Mouse (Mus musculus): Measurements from ENCODE around the gene Olfr967. TPM values are rescaled to one million over a fixed set of nuclear protein-coding genes. Genes with fewer than 3 reads are reported as not detected.
"Not testable (repeated sequence)": the region's sequence is repeated elsewhere in the genome, so short reads cannot be mapped to it uniquely, and the experiment has no call there.

The Olfr967 gene
- not detected in 2 replicates for polyA plus RNA-seq (2016; fragmentation: Nextera tagmentation; extraction: Ambion mirVana)

DNA sequence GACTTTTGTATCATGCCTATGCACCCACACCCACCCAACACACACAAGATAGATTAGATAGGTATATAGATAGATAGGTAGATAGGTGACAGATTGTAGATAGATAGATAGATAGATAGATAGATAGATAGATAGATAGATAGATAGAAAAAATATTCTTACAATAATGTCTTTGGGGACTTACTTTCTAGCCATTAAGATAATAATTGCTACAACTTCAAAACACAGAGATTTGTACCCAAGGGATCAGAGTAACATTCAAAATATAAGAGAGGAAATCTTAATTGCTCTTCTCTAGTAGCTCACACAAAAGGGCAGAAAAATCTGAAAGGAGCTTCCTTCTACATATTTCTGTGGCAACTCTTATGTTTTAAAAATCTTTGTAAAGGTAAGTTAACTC, at the start of gene Olfr967:
TSS of gene Olfr967 (plus strand) at position 301 of the 400 bp plus-strand sequence.
- DNase-seq (ENCODE audit: low spot score), result no peak
- H3K4me1 ChIP-seq, result no peaks in the 10 kb centered on the region
- no peaks in the 10 kb centered on the region for H3K36me3 ChIP-seq (replicated peaks)

GRCm38 (mm10) chr9:39701123-39701522, 44.9 kb upstream of the Olfr967 start:
- H3K4me3 ChIP-seq; H3K27ac ChIP-seq (replicated peaks); DNase-seq (ENCODE audit: low spot score); H3K4me1 ChIP-seq; H3K36me3 ChIP-seq (replicated peaks); H3K9me3 ChIP-seq; H3K27me3 ChIP-seq (replicated peaks; ENCODE audit: low read depth, poor library complexity, severe bottlenecking): not testable (repeated sequence)
- 78% methylated on average over 8 of the region's 8 CpGs for WGBS

More for the DNA sequence above, at the start of gene Olfr967:
- H3K27ac ChIP-seq (replicated peaks), result no peak within 1 kb of the TSS
- H3K4me3 ChIP-seq, result no peak within 1 kb of the TSS
- no peaks in the 10 kb centered on the region for H3K9me3 ChIP-seq
- no peaks in the 10 kb centered on the region for H3K27me3 ChIP-seq (replicated peaks; ENCODE audit: low read depth, poor library complexity, severe bottlenecking)

- Histone ChIP-seq H3K27me3 (replicated peaks; ENCODE audit: low read depth, poor library complexity, severe bottlenecking) (no peaks in the 10 kb centered on the region), H3K4me1 (no peaks in the 10 kb centered on the region), H3K4me3 (no peak within 1 kb of the TSS), H3K9me3 (no peaks in the 10 kb centered on the region), H3K27ac (replicated peaks) (no peak within 1 kb of the TSS), H3K36me3 (replicated peaks) (no peaks in the 10 kb centered on the region)
- no peak for DNase-seq (ENCODE audit: low spot score)
Observed at GRCm38 (mm10) chr9:39707017-39707416, 39.0 kb upstream of the Olfr967 start, which contains the start of gene Olfr149. Gene Olfr149, minus strand, starts transcription at chr9:39707117.

DNA sequence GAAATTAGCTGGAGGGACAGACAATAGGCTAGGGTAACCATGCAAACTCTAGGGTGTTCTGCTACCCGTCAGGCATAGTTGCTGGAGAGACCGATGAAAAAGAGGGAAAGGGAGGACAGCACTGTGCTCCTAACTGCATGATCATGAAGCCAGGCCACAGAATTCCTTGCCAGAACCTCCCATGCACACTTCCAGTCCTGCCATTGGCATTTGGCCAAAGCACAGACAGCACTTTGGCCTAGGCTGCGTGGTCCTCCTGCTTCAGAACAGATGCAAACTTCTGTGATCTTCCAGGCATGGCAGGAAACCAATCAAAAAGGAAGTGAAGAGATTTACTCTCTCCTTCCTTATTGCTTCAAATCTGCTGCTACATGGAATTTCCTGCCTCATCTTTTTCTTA, 37.1 kb upstream of the Olfr967 start:
- no peak for DNase-seq (ENCODE audit: low spot score)
- Histone ChIP-seq H3K27ac (replicated peaks) (no peak overlapping the region), H3K4me3 (no peak overlapping the region), H3K27me3 (replicated peaks; ENCODE audit: low read depth, poor library complexity, severe bottlenecking) (no peaks in the 10 kb centered on the region), H3K36me3 (replicated peaks) (no peaks in the 10 kb centered on the region), H3K9me3 (no peaks in the 10 kb centered on the region), H3K4me1 (no peaks in the 10 kb centered on the region)
- 83% methylated on average over 3 of the region's 3 CpGs for WGBS

DNA sequence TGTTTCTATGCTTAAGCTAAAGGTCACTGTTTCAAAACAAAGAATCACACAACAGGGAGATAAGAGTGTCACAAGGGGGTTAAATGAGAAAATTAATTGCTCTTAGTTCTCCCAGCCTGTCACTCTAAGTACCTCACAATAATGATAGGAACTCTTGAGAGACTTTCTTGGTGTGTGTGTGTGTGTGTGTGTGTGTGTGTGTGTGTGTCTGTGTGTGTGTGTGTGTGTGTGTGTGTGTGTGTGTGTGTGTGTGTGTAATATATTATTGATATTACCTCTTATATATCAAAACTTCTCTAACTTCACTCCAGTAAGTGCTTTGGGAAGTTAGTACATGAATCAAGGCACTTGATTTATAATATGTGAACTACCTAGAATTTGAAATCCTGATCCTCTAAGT, 35.0 kb upstream of the Olfr967 start, which contains the start of gene Olfr965:
TSS of gene Olfr965 (plus strand) at position 301 of the 400 bp plus-strand sequence.
- no peak for DNase-seq (ENCODE audit: low spot score)
- Histone ChIP-seq H3K4me1 (no peaks in the 10 kb centered on the region), H3K27me3 (replicated peaks; ENCODE audit: low read depth, poor library complexity, severe bottlenecking) (no peaks in the 10 kb centered on the region), H3K27ac (replicated peaks) (no peak within 1 kb of the TSS), H3K36me3 (replicated peaks) (no peaks in the 10 kb centered on the region), H3K9me3 (no peaks in the 10 kb centered on the region), H3K4me3 (no peak within 1 kb of the TSS)

- no peak for DNase-seq (ENCODE audit: low spot score)
- no peak within 1 kb of the TSS for H3K27ac ChIP-seq (replicated peaks)
- no peaks in the 10 kb centered on the region for H3K36me3 ChIP-seq (replicated peaks)
- no peaks in the 10 kb centered on the region for H3K27me3 ChIP-seq (replicated peaks; ENCODE audit: low read depth, poor library complexity, severe bottlenecking)
- H3K9me3 ChIP-seq, result no peaks in the 10 kb centered on the region
- H3K4me1 ChIP-seq, result no peaks in the 10 kb centered on the region
- no peak within 1 kb of the TSS for H3K4me3 ChIP-seq
Observed at GRCm38 (mm10) chr9:39730678-39731077, 15.4 kb upstream of the Olfr967 start, which contains the start of gene Olfr150. Gene Olfr150, plus strand, starts transcription at chr9:39730978.

- no peaks in the 10 kb centered on the region for H3K36me3 ChIP-seq (replicated peaks)
- H3K4me3 ChIP-seq, result no peak overlapping the region
- no peak for DNase-seq (ENCODE audit: low spot score)
- H3K27me3 ChIP-seq (replicated peaks; ENCODE audit: low read depth, poor library complexity, severe bottlenecking), result no peaks in the 10 kb centered on the region
- 86% methylated on average over 1 of the region's 1 CpGs for WGBS
- no peaks in the 10 kb centered on the region for H3K4me1 ChIP-seq
- H3K9me3 ChIP-seq, result no peaks in the 10 kb centered on the region
- no peak overlapping the region for H3K27ac ChIP-seq (replicated peaks)
Observed at GRCm38 (mm10) chr9:39740741-39741140, 5.3 kb upstream of the Olfr967 start.

DNA sequence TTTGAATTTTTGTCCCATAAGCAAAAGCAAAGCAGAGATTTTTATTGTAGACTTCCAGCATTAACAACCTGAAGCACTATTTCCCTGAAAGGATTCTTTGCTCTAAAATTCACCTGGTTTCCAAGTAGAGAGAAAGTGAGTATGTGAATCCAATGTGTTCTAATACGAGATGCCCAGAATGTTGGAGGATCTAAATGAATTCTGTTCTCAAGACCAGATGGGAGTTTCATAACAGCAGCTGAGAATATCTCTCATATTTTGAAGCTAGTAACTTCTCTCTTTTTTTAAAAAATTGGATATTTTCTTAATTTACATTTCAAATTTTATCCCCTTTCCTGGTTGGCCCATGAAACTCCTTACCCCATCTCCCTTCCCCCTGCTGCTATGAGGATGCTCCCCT, 379 bp downstream of the Olfr967 start:
- H3K4me1 ChIP-seq, result no peaks in the 10 kb centered on the region
- WGBS, result 87% methylated on average over 1 of the region's 1 CpGs
- H3K27ac ChIP-seq (replicated peaks), result no peak overlapping the region
- H3K9me3 ChIP-seq, result no peaks in the 10 kb centered on the region
- no peaks in the 10 kb centered on the region for H3K36me3 ChIP-seq (replicated peaks)
- no peaks in the 10 kb centered on the region for H3K27me3 ChIP-seq (replicated peaks; ENCODE audit: low read depth, poor library complexity, severe bottlenecking)
- no peak overlapping the region for H3K4me3 ChIP-seq
- no peak for DNase-seq (ENCODE audit: low spot score)

DNA sequence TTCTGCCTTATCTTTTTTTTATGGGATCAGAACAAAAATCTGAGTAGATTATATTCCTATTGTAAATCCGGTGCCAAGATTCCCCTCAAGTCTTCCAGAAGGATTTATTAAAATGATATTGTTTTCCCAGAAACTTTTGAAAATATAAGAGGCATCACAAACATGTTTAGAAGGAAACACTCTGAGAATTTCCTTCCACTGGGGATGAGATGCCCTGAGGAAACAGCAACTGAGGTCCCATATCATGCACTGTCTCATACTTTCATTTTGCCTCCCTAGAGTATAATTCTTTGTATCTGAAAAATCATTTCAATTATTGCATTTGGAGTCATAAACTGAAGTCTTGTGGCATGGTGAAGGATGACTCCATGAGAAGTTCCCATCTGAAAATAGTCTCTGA, 37.1 kb downstream of the Olfr967 start, which contains the start of gene Olfr968:
TSS of gene Olfr968 (minus strand) at position 101 of the 400 bp plus-strand sequence.
- WGBS, result 79% methylated on average over 1 of the region's 1 CpGs
- Histone ChIP-seq H3K4me3 (no peak within 1 kb of the TSS), H3K36me3 (replicated peaks) (no peaks in the 10 kb centered on the region), H3K4me1 (no peaks in the 10 kb centered on the region), H3K9me3 (no peaks in the 10 kb centered on the region), H3K27ac (replicated peaks) (no peak within 1 kb of the TSS), H3K27me3 (replicated peaks; ENCODE audit: low read depth, poor library complexity, severe bottlenecking) (no peaks in the 10 kb centered on the region)
- no peak for DNase-seq (ENCODE audit: low spot score)

GRCm38 (mm10) chr9:39790558-39790957, 44.5 kb downstream of the Olfr967 start, which contains the start of gene Olfr969:
Gene Olfr969, plus strand, starts transcription at chr9:39790945.
- no peaks in the 10 kb centered on the region for H3K4me1 ChIP-seq
- 77% methylated on average over 2 of the region's 2 CpGs for WGBS
- H3K27me3 ChIP-seq (replicated peaks; ENCODE audit: low read depth, poor library complexity, severe bottlenecking), result no peaks in the 10 kb centered on the region
- H3K4me3 ChIP-seq, result no peak within 1 kb of the TSS
- no peaks in the 10 kb centered on the region for H3K9me3 ChIP-seq
- H3K27ac ChIP-seq (replicated peaks), result no peak within 1 kb of the TSS
- no peak for DNase-seq (ENCODE audit: low spot score)
- H3K36me3 ChIP-seq (replicated peaks), result no peaks in the 10 kb centered on the region

Other genes with a start within 250 kb of the Olfr967 start
- gene Olfr957, start 230.4 kb upstream of the Olfr967 start, polyA plus RNA-seq (2016; fragmentation: Nextera tagmentation; extraction: Ambion mirVana), result not detected in 2 replicates
- not detected in 2 replicates for gene Olfr958, start 192.2 kb upstream of the Olfr967 start, polyA plus RNA-seq (2016; fragmentation: Nextera tagmentation; extraction: Ambion mirVana)
- gene Olfr959, start 170.7 kb upstream of the Olfr967 start, polyA plus RNA-seq (2016; fragmentation: Nextera tagmentation; extraction: Ambion mirVana), result not detected in 2 replicates
- gene AW551984, start 141.8 kb upstream of the Olfr967 start, polyA plus RNA-seq (2016; fragmentation: Nextera tagmentation; extraction: Ambion mirVana), result 6.8 and 10.4 TPM in 2 replicates
- gene Olfr148, start 135.6 kb upstream of the Olfr967 start, polyA plus RNA-seq (2016; fragmentation: Nextera tagmentation; extraction: Ambion mirVana), result not detected in 2 replicates
- not detected in 2 replicates for gene Olfr960, start 124.9 kb upstream of the Olfr967 start, polyA plus RNA-seq (2016; fragmentation: Nextera tagmentation; extraction: Ambion mirVana)
- not detected in 2 replicates for gene Olfr961, start 101.2 kb upstream of the Olfr967 start, polyA plus RNA-seq (2016; fragmentation: Nextera tagmentation; extraction: Ambion mirVana)
- gene Olfr963, start 79.0 kb upstream of the Olfr967 start, polyA plus RNA-seq (2016; fragmentation: Nextera tagmentation; extraction: Ambion mirVana), result not detected in 2 replicates
- gene Olfr149, start 39.1 kb upstream of the Olfr967 start, polyA plus RNA-seq (2016; fragmentation: Nextera tagmentation; extraction: Ambion mirVana), result 0.05 TPM in 1 of 2 replicates, not detected in the other
- not detected in 2 replicates for gene Olfr965, start 34.9 kb upstream of the Olfr967 start, polyA plus RNA-seq (2016; fragmentation: Nextera tagmentation; extraction: Ambion mirVana)
- gene Olfr150, start 15.3 kb upstream of the Olfr967 start, polyA plus RNA-seq (2016; fragmentation: Nextera tagmentation; extraction: Ambion mirVana), result not detected in 2 replicates
- gene Olfr968, start 37.0 kb downstream of the Olfr967 start, polyA plus RNA-seq (2016; fragmentation: Nextera tagmentation; extraction: Ambion mirVana), result not detected in 2 replicates
- not detected in 2 replicates for gene Olfr969, start 44.7 kb downstream of the Olfr967 start, polyA plus RNA-seq (2016; fragmentation: Nextera tagmentation; extraction: Ambion mirVana)
- gene Olfr970, start 62.6 kb downstream of the Olfr967 start, polyA plus RNA-seq (2016; fragmentation: Nextera tagmentation; extraction: Ambion mirVana), result not detected in 2 replicates
- not detected in 2 replicates for gene Olfr971, start 90.6 kb downstream of the Olfr967 start, polyA plus RNA-seq (2016; fragmentation: Nextera tagmentation; extraction: Ambion mirVana)
- gene Olfr972, start 120.2 kb downstream of the Olfr967 start, polyA plus RNA-seq (2016; fragmentation: Nextera tagmentation; extraction: Ambion mirVana), result not detected in 2 replicates
- gene Olfr229, start 161.1 kb downstream of the Olfr967 start, polyA plus RNA-seq (2016; fragmentation: Nextera tagmentation; extraction: Ambion mirVana), result not detected in 2 replicates
- not detected in 2 replicates for gene Olfr974, start 191.3 kb downstream of the Olfr967 start, polyA plus RNA-seq (2016; fragmentation: Nextera tagmentation; extraction: Ambion mirVana)
- gene Olfr975, start 205.8 kb downstream of the Olfr967 start, polyA plus RNA-seq (2016; fragmentation: Nextera tagmentation; extraction: Ambion mirVana), result 0.05 TPM in 1 of 2 replicates, not detected in the other
- not detected in 2 replicates for gene Olfr976, start 214.9 kb downstream of the Olfr967 start, polyA plus RNA-seq (2016; fragmentation: Nextera tagmentation; extraction: Ambion mirVana)
- gene Olfr978, start 245.9 kb downstream of the Olfr967 start, polyA plus RNA-seq (2016; fragmentation: Nextera tagmentation; extraction: Ambion mirVana), result not detected in 2 replicates